Mouse (Mus musculus) megakaryocyte, embryonic 14.5 days (primary cell): Measurements from ENCODE around the gene Cox8a.

Source experiments
- FLI1 ChIP-seq: IDR thresholded peaks from 2 replicates; pipeline ENCODE4 v1.6.1; 2012; ENCODE audit warnings: low read length, inconsistent platforms, mixed read lengths
- GATA1 ChIP-seq: IDR thresholded peaks from 3 replicates; pipeline ENCODE4 v1.6.1; 2012; ENCODE audit warnings: mixed read lengths, low read length, inconsistent platforms, borderline replicate concordance

DNA sequence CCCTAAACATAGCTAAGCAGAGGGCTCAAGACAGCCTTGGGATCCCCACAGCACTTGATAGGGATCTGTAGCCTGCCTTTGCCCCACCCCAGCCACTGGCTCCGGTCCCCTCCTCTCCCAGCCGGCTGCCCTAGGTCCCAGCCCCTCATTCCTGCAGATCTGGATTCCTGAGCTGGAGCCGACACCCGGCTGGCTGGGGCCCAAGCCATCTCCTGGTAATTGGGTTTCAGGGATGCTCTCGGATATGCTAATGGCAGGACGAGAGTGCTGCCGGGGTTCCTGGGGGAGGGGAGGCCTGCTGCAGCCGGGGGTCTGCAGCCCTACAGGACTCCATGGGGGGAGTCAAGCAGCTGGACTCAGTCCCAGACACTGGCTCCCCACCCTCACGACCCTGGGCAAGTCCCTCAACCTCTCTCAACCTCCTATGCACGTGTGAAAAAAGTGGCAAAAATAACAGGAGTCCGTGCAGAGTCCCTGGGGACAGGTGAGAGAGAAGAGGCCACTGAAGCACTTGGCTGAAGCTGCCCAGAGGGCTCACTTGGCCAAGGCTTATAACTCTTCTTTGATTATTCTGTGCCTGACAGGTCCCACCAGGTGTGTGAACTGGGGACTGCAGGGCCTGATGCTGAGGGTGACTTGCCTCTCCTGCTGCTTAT lies 41.2 kb downstream of the Cox8a start:
- TF ChIP-seq GATA1 (no peak), FLI1 (no peak)
